Mouse (Mus musculus): ENCODE results near the gene Slc1a5. TPM values are rescaled to one million over a fixed set of nuclear protein-coding genes. Genes with fewer than 3 reads are reported as not detected.

Slc1a5 gene
- polyA plus RNA-seq (2016; fragmentation: Nextera tagmentation; extraction: Ambion mirVana): 48.3 and 48.7 TPM in 2 replicates

DNA sequence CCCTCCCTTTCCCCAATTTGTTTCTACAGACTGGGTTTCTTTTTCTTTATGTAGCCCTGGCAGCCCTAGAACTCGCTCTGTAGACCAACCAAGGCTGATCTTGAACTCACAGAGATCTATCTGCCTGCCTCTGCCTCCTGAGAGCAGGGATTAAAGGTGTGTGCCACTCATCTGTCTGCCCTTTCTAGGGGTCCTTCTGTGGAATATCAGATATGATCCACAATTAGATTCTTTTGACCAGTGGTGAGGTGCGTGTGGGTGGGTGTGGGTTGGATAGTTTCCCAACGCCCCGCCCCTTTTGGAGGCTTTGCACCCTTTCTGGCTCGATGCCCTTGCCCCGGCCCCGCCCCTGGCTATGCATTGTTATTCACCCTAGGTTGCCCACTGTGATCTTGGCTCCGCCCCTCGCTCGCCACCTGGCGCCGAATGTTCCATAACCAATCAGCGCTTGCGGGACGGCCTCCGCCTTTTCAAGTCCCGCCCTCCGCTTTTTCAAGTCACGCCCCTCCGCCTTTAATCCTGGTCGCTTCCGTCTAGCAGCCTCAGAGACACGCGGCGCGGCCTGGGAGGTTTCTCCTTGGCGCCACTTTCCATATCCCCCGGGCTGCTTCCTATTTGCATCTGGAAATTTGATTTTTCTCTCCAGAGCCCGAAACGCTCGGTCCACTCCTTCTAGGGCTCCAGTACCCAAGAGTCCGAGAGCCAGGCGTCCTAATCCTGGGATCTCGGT is at the start of gene Slc1a5:
Slc1a5 (plus strand) TSS at position 516 of the 730 bp plus-strand sequence.
- H3K27me3 ChIP-seq (ENCODE audit: low read depth, poor library complexity, severe bottlenecking): no peaks in the 10 kb centered on the region
- peaks cover 46% of the 10 kb centered on the region for H3K4me1 ChIP-seq
- 3% methylated on average over 34 of the region's 34 CpGs for WGBS
- peak within 1 kb of the TSS; percentile 85 for H3K4me3 ChIP-seq
- H3K27ac ChIP-seq: peak within 1 kb of the TSS; percentile 81
- H3K36me3 ChIP-seq: peaks cover 10% of the 10 kb centered on the region
- peaks cover 4% of the 10 kb centered on the region; the same call in 1 of the 2 replicates for H3K9me3 ChIP-seq (replicated peaks)
- DNase-seq (ENCODE audit: low spot score): peak; percentile 95

DNA sequence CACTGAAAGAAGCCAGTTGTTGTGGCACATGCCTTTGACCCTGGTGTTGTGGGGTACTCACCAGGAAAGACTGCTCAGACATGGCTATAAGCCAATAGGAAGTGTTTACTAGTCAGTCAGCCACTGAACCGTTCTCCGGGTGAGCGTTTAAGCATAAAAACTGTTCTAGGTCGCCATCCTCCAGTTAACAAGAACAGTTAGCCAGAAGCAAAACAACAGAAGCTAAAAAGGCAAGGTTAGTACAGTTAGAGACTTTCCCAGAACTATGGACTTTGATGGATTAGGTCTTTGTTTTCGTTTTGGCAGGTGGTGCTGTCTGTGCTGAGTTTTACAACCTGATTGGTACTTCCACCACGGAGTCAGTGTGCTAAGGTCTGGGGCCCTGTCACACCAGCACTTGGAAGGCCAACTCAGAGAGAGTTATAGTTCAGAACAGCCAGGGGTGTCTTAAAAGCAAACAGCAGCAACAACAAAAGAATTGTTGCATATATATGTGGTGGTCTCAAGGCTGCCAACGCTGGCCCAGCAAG is 49.2 kb upstream of the Slc1a5 start:
- Histone ChIP-seq H3K4me1 (peaks cover 21% of the 10 kb centered on the region), H3K36me3 (no peaks in the 10 kb centered on the region), H3K27ac (no peak overlapping the region), H3K9me3 (replicated peaks) (no peaks in the 10 kb centered on the region), H3K4me3 (no peak overlapping the region), H3K27me3 (ENCODE audit: low read depth, poor library complexity, severe bottlenecking) (no peaks in the 10 kb centered on the region)
- WGBS: 53% methylated on average over 7 of the region's 7 CpGs
- no peak for DNase-seq (ENCODE audit: low spot score)

DNA sequence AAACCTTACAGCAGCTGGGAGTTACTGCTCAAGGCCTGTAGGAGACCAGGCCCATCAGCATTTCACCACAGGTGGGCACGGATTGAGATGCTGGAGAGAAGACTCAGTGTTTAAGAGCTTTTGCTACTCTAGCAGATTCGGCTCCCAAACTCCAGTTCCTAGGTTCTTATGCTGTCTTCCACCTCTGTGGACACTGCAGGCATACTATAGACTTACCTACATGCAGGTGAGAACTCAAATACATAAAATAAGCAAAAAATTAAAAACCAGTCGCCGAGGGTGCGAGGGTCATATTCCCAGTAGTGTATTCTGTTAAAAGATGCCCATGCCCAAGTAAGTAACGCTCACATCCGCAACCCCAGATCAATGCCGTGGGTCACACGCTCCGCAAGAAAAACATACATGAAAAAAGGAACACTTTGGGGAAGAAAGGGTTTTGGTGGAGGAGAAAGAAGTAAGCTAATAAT is 43.5 kb upstream of the Slc1a5 start:
- peaks cover 14% of the 10 kb centered on the region for H3K4me1 ChIP-seq
- H3K27me3 ChIP-seq (ENCODE audit: low read depth, poor library complexity, severe bottlenecking): no peaks in the 10 kb centered on the region
- H3K27ac ChIP-seq: peak overlapping the region; percentile 53; the same call in 1 of the 2 replicates
- H3K4me3 ChIP-seq: peak overlapping the region; percentile 76
- H3K9me3 ChIP-seq (replicated peaks): no peaks in the 10 kb centered on the region
- WGBS: 45% methylated on average over 10 of the region's 10 CpGs
- H3K36me3 ChIP-seq: peaks cover 4% of the 10 kb centered on the region; the same call in 1 of the 2 replicates
- no peak for DNase-seq (ENCODE audit: low spot score)

DNA sequence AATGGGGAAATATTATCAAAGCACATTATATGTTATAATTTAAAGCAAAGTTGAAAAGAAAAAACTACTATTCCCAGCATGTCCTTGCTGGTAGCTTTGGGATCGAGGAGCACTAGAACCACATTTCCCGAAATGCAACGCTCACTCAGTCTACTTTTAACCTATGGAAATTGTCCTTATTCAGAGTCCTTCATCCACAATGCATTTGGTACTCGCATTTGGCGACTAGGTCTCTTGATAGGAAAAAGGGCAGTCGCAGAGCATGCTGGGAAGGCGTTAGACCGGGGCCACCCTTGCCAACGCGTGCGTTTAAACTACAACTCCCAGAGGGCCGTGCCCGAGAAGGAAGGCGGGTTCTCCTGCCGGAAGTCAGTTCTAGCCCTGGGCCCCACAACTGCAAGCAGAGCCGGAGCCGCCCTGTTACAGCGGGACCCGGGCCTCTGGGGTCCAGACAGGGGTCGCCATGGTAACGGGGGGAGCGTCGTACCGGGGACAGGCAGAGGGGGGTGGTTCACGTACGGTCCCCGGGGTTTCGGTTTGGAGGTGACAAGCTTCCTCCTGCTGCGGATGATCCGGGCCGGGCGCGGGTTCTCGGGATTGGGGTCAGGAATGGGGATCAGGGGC is 43.0 kb upstream of the Slc1a5 start, which contains the start of gene Ap2s1:
Ap2s1 (plus strand) TSS at position 338 of the 624 bp plus-strand sequence.
- WGBS: under 1% methylated on average over 34 of the region's 34 CpGs
- DNase-seq (ENCODE audit: low spot score): peak; percentile 93
- H3K4me3 ChIP-seq: peak within 1 kb of the TSS; percentile 76
- H3K4me1 ChIP-seq: peaks cover 14% of the 10 kb centered on the region
- H3K9me3 ChIP-seq (replicated peaks): no peaks in the 10 kb centered on the region
- no peaks in the 10 kb centered on the region for H3K27me3 ChIP-seq (ENCODE audit: low read depth, poor library complexity, severe bottlenecking)
- H3K27ac ChIP-seq: peak within 1 kb of the TSS; percentile 64
- peaks cover 9% of the 10 kb centered on the region for H3K36me3 ChIP-seq

DNA sequence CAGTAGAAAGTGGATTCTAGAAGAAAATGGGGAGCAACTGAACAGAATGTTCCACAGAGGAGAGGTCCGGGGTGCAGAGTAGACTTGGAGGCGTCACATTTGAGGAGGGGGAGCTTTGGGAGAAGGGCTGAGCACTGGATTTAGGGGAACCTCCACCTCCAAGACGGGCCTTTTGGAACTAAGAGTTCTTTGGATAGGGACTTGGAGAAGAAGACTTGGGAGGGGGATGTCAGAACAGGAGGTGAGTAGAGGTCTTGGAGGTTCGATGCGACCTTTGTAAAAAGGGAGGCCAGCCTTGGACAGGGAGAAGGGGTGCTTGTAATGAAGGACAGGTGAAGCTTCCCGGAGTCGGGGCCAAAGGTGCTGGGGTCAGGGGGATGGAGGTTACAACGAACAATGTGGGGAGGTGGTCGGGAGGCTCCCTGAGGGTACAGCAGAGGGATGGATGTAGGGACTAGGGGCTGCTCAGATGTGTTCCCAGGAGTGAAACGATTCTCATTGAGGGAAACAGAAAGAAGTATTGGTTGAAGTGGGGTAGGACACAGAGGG is 42.0 kb upstream of the Slc1a5 start:
- H3K27me3 ChIP-seq (ENCODE audit: low read depth, poor library complexity, severe bottlenecking): no peaks in the 10 kb centered on the region
- no peak for DNase-seq (ENCODE audit: low spot score)
- peak overlapping the region; percentile 76 for H3K4me3 ChIP-seq
- H3K27ac ChIP-seq: peak overlapping the region; percentile 64
- no peaks in the 10 kb centered on the region for H3K9me3 ChIP-seq (replicated peaks)
- H3K4me1 ChIP-seq: peaks cover 14% of the 10 kb centered on the region
- 59% methylated on average over 10 of the region's 10 CpGs for WGBS
- H3K36me3 ChIP-seq: peaks cover 18% of the 10 kb centered on the region

DNA sequence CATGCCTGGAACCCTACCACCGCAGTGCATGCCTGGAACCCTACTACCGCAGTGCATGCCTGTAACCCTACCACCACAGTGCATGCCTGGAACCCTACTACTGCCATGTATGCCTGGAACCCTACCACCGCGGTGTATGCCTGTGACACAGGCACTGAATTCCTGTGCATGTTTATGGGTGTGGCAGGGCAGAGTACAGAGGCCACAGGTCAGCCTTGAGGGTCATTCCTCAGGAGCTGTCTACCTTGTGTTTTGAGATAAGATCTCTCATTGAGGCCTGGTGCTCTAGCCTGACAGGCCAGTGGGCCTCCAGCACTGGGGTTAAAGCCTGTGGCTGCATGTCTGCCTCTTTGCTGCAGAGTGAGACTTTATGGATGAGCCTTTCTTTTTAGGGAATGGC is 35.8 kb upstream of the Slc1a5 start:
- H3K27ac ChIP-seq: no peak overlapping the region
- DNase-seq (ENCODE audit: low spot score): no peak
- 84% methylated on average over 4 of the region's 4 CpGs for WGBS
- H3K9me3 ChIP-seq (replicated peaks): no peaks in the 10 kb centered on the region
- H3K4me3 ChIP-seq: no peak overlapping the region
- peaks cover 72% of the 10 kb centered on the region for H3K36me3 ChIP-seq
- no peaks in the 10 kb centered on the region for H3K27me3 ChIP-seq (ENCODE audit: low read depth, poor library complexity, severe bottlenecking)
- no peaks in the 10 kb centered on the region for H3K4me1 ChIP-seq

DNA sequence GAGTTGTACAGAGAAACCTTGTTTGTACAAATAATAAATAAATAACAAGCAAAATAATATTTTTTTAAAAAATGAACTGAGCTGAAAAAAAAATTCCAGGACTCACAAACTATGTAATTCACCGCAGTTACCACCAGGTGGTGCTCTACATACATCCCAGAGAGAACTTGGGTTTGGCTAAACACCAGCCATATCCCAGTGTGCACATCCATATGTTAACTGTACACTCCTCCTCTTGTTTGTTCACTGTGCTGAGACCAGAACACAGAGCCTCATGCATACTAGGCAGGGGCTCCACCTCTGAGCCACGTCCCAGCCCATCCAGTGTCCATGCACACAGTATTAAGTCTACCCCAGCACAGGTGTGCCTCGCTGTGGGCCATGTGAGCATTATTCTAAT is 35.0 kb upstream of the Slc1a5 start:
- H3K27ac ChIP-seq: no peak overlapping the region
- WGBS: 59% methylated on average over 3 of the region's 3 CpGs
- H3K4me1 ChIP-seq: no peaks in the 10 kb centered on the region
- no peaks in the 10 kb centered on the region for H3K27me3 ChIP-seq (ENCODE audit: low read depth, poor library complexity, severe bottlenecking)
- H3K9me3 ChIP-seq (replicated peaks): no peaks in the 10 kb centered on the region
- peaks cover 72% of the 10 kb centered on the region for H3K36me3 ChIP-seq
- H3K4me3 ChIP-seq: no peak overlapping the region
- DNase-seq (ENCODE audit: low spot score): peak; percentile 64

DNA sequence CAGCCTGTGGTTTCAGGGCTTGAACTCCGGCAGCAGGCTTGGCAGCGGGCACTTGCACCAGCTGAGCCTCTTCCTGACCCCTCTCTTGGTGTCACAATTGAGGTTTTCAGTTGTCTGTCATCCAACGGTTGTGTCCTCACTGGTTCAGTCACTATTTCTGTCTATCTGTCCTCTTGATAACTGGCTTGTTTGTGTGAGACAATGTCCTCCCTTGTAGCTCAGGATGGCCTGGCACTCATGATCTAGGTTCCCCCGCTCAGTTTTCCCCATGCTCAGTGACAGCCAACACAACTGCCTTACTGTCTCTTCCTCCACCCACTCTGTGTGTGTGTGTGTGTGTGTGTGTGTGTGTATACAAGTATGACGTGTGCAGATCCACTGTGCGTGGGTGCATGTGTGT is 33.5 kb upstream of the Slc1a5 start:
- WGBS: 94% methylated on average over 6 of the region's 6 CpGs
- peaks cover 69% of the 10 kb centered on the region for H3K36me3 ChIP-seq
- no peak overlapping the region for H3K4me3 ChIP-seq
- H3K9me3 ChIP-seq (replicated peaks): no peaks in the 10 kb centered on the region
- no peak for DNase-seq (ENCODE audit: low spot score)
- H3K4me1 ChIP-seq: no peaks in the 10 kb centered on the region
- H3K27ac ChIP-seq: no peak overlapping the region
- H3K27me3 ChIP-seq (ENCODE audit: low read depth, poor library complexity, severe bottlenecking): no peaks in the 10 kb centered on the region

DNA sequence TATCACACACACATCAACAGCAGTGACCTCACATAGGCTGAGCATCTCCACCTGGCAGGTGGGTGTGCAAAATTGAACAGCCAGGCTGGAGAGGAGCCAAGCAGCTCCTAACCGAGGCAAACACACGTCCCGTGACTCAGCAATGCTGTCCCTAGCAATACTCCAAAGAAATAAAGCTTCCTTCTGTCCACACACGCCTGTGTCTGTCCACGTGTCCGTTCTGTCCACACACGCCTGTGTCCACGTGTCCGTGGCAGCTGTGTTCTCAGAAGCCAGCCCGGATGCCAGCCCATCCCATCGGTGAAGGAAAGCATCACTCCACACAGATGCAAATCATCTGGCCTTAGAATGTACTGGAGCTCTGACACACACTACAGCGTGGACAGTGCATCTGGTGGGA is 29.1 kb upstream of the Slc1a5 start:
- Histone ChIP-seq H3K27me3 (ENCODE audit: low read depth, poor library complexity, severe bottlenecking) (no peaks in the 10 kb centered on the region), H3K4me3 (no peak overlapping the region), H3K36me3 (peaks cover 31% of the 10 kb centered on the region), H3K4me1 (no peaks in the 10 kb centered on the region), H3K27ac (no peak overlapping the region), H3K9me3 (replicated peaks) (no peaks in the 10 kb centered on the region)
- 93% methylated on average over 12 of the region's 12 CpGs for WGBS
- DNase-seq (ENCODE audit: low spot score): no peak

DNA sequence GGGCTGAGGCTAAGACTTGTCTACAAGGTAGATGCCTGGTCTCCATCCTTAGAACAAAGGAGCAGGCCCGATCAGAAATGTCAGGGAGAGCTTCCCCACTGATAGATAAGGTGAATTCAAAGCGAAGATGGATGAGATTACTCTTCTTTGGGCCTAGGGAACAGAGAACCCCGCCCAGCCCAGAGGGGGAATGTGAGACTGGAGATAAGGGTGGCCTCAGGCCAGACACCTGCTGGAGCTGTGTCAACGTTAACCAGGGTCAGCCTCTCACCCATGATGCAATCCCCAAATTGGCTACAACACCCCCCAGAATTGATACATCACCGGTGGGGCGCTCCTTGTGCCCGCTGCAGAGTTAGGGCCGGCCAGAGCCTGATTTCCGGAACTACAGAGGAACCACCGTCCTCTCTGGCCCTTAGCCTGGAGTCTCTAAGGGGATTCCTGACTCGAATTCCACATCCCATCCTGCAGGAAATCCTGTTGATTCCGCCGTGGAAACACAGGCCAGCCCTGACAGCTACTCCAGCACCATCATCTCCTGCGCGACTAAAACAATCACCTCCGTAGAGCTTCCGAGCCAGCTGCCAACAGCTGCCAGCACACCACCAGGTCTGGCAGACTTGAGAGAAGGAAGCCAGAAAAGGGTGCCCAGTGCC is 25.6 kb upstream of the Slc1a5 start:
- Histone ChIP-seq H3K4me3 (no peak overlapping the region), H3K27me3 (ENCODE audit: low read depth, poor library complexity, severe bottlenecking) (no peaks in the 10 kb centered on the region), H3K9me3 (replicated peaks) (no peaks in the 10 kb centered on the region), H3K4me1 (peaks cover 8% of the 10 kb centered on the region), H3K36me3 (no peaks in the 10 kb centered on the region), H3K27ac (no peak overlapping the region; the same call in 1 of the 2 replicates)
- DNase-seq (ENCODE audit: low spot score): no peak
- WGBS: 62% methylated on average over 17 of the region's 17 CpGs

DNA sequence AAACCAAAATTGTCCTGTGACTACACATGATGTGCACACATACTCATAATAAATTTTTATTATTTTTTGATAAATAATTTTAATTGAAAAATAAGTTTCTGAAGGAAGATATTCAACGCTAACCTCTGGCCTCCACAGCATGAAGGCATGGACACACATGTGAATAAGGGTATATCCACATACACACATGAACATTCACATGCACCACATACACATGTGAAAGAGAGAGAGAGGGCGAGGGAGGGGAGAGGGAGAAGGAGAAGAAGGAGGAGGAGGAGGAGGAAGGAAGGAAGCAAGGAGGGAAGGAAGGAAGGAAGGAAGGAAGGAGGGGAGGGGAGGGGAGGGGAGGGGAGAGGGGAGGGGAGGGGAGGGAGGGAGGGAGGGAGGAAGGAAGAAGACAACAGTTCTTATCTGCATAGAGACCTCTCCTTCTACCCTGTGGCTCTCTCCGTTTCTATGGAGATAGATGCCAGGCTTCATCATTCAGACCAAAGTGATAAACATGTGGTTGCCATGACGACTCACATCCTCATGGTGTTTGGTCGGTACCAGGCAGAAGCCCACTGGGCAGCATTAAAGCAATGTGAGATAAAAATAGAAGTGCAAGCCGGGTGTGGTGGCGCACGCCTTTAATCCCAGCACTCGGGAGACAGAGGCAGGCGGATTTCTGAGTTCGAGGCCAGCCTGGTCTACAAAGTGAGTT is 22.1 kb upstream of the Slc1a5 start:
- Histone ChIP-seq H3K9me3 (replicated peaks) (no peaks in the 10 kb centered on the region), H3K4me1 (peaks cover 22% of the 10 kb centered on the region), H3K4me3 (no peak overlapping the region), H3K27ac (no peak overlapping the region), H3K27me3 (ENCODE audit: low read depth, poor library complexity, severe bottlenecking) (no peaks in the 10 kb centered on the region), H3K36me3 (no peaks in the 10 kb centered on the region)
- WGBS: 73% methylated on average over 10 of the region's 11 CpGs
- no peak for DNase-seq (ENCODE audit: low spot score)

DNA sequence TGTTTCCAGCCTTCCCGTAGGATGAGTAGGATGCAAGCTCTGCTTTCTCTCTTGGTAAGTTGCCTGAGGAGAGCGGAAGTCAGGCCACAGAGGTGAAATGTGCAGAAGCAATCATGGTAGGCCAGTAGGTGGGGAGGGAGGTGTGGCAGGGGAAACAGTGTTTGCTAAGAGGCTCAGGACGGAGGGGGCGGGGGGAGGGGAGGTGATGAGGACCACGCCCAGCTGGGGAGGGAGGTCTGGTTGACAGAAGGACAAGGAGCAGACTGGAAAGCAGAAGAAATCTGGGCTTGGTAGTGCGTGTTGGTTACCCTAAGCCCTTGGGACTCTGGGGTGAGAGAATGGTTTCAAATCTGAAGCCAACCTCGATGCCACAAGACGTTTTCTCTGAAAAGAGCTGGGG is 20.8 kb upstream of the Slc1a5 start:
- Histone ChIP-seq H3K4me1 (peaks cover 22% of the 10 kb centered on the region), H3K4me3 (no peak overlapping the region), H3K36me3 (no peaks in the 10 kb centered on the region), H3K27ac (no peak overlapping the region), H3K27me3 (ENCODE audit: low read depth, poor library complexity, severe bottlenecking) (no peaks in the 10 kb centered on the region), H3K9me3 (replicated peaks) (no peaks in the 10 kb centered on the region)
- WGBS: 22% methylated on average over 8 of the region's 8 CpGs
- DNase-seq (ENCODE audit: low spot score): peak; percentile 55
